Mouse (Mus musculus): Measurements from ENCODE around the gene Tbx10. TPM values are rescaled to one million over a fixed set of nuclear protein-coding genes. Genes with fewer than 3 reads are reported as not detected.

The Tbx10 gene
- total and polyA plus RNA-seq, 3 experiments, result not detected

DNA sequence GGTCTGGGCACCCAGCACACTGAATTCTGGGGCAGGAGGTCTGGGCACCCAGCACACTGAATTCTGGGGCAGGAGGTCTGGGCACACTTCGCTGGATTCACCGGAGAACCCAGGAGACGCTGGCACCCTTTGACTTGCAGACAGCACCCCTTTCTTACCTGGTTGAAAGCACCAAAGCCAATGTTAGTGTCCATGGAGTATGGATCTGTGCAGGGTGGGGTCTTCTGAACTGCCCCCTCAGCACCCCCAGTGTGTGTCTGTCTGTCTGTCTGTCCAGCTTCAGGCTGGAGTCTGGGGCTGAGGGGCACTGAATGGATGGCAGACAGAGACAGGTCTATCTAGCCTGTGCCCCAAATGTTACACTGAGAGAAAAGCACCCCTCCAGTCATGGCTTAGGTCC lies 990 bp upstream of the Tbx10 start:
- Histone ChIP-seq H3K27ac (ENCODE audit: control insufficient read depth, low read depth, low read length) (no peak overlapping the region), H3K4me1 (ENCODE audit: control insufficient read depth in 1 of 2, insufficient read depth in 2 of 2, low read length in 2 of 2) (peaks cover 0 to 6% of the 10 kb centered on the region in 2 experiments; a peak in 2 of 4 replicates), H3K36me3 (ENCODE audit: control insufficient read depth in 1 of 2, insufficient read depth in 2 of 2, low read length in 2 of 2) (no peaks in the 10 kb centered on the region; a peak in 1 of 4 replicates), H3K9me3 (replicated peaks; ENCODE audit: insufficient read depth, low read length) (no peaks in the 10 kb centered on the region), H3K27me3 (ENCODE audit: control insufficient read depth in 1 of 2, insufficient read depth in 2 of 2, low read length in 2 of 2) (peaks cover 3 to 8% of the 10 kb centered on the region in 2 experiments), H3K79me2 (ENCODE audit: control insufficient read depth, insufficient read depth, low read length, poor library complexity) (no peaks in the 10 kb centered on the region), H3K4me3 (ENCODE audit: control insufficient read depth in 1 of 2, insufficient read depth in 1 of 2, low read depth in 2 of 2, low read length in 2 of 2) (no peak overlapping the region), H3K9ac (ENCODE audit: control insufficient read depth, low read depth, low read length, poor library complexity, severe bottlenecking) (no peak overlapping the region)
- DNase-seq (ENCODE audit: low read depth, low spot score), result no peak
- TF ChIP-seq MYB (IDR thresholded peaks at IDR 0.05; ENCODE audit: low read depth, low read length), result no peak
- TF ChIP-seq MXI1 (IDR thresholded peaks at IDR 0.05; ENCODE audit: low read depth, low read length), result no peak
- no peak for TF ChIP-seq ZC3H11A (IDR thresholded peaks at IDR 0.05; ENCODE audit: low read depth, low read length)
- no peak for TF ChIP-seq TCF12 (IDR thresholded peaks at IDR 0.05; ENCODE audit: low read depth, low read length)

DNA sequence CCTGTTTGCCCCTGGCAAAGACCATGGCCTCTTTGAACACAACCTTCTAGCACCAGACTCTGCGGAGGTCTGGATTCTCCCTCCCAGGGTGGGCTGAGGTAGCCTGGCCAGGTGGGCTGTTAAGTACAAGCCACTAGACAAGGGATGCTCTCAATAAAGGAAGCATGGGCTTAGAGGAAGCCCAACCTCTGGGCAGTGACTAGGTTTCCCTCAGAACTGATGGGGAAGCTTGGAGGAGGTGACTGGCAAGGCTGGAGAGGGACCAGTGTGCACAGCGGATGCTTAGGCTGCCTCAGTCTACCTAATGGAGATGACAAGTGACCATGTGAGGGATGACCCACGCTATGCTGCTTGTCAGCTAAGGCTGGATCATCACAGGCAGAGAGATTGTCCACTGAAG lies 586 bp upstream of the Tbx10 start:
- Histone ChIP-seq H3K4me3 (ENCODE audit: control insufficient read depth in 1 of 2, insufficient read depth in 1 of 2, low read depth in 2 of 2, low read length in 2 of 2) (no peak overlapping the region), H3K79me2 (ENCODE audit: control insufficient read depth, insufficient read depth, low read length, poor library complexity) (no peaks in the 10 kb centered on the region), H3K36me3 (ENCODE audit: control insufficient read depth in 1 of 2, insufficient read depth in 2 of 2, low read length in 2 of 2) (no peaks in the 10 kb centered on the region), H3K4me1 (ENCODE audit: control insufficient read depth in 1 of 2, insufficient read depth in 2 of 2, low read length in 2 of 2) (peaks cover 0 to 2% of the 10 kb centered on the region in 2 experiments; a peak in 2 of 4 replicates), H3K9me3 (replicated peaks; ENCODE audit: insufficient read depth, low read length) (no peaks in the 10 kb centered on the region), H3K27me3 (ENCODE audit: control insufficient read depth in 1 of 2, insufficient read depth in 2 of 2, low read length in 2 of 2) (peaks cover 3 to 8% of the 10 kb centered on the region in 2 experiments), H3K9ac (ENCODE audit: control insufficient read depth, low read depth, low read length, poor library complexity, severe bottlenecking) (no peak overlapping the region), H3K27ac (ENCODE audit: control insufficient read depth, low read depth, low read length) (no peak overlapping the region)
- no peak for TF ChIP-seq GATA1 (IDR thresholded peaks at IDR 0.05; ENCODE audit: low read depth, low read length)
- TF ChIP-seq POLR2A (IDR thresholded peaks at IDR 0.05; ENCODE audit: control insufficient read depth in 1 of 2, insufficient read depth in 1 of 2, low read depth in 1 of 2, low read length in 2 of 2, poor library complexity in 1 of 2), result no peak
- no peak for TF ChIP-seq HCFC1 (IDR thresholded peaks at IDR 0.05; ENCODE audit: low read depth, low read length)
- no peak for TF ChIP-seq ZC3H11A (IDR thresholded peaks at IDR 0.05; ENCODE audit: low read depth, low read length)
- TF ChIP-seq MEF2A (IDR thresholded peaks at IDR 0.05; ENCODE audit: extremely low read depth, insufficient replicate concordance, low read depth, low read length, poor library complexity, severe bottlenecking), result no peak
- TF ChIP-seq POLR2AphosphoS5 (IDR thresholded peaks at IDR 0.05; ENCODE audit: borderline replicate concordance, low read depth, low read length), result no peak
- no peak for TF ChIP-seq GABPA (IDR thresholded peaks at IDR 0.05; ENCODE audit: low read depth, low read length)
- TF ChIP-seq JUND (IDR thresholded peaks at IDR 0.05; ENCODE audit: low read depth, low read length), result no peak
- no peak for TF ChIP-seq TAL1 (IDR thresholded peaks at IDR 0.05; ENCODE audit: low read length)
- TF ChIP-seq MYB (IDR thresholded peaks at IDR 0.05; ENCODE audit: low read depth, low read length), result no peak
- TF ChIP-seq RAD21 (IDR thresholded peaks at IDR 0.05; ENCODE audit: low read depth, low read length), result no peak
- TF ChIP-seq SMC3 (IDR thresholded peaks at IDR 0.05; ENCODE audit: low read depth, low read length), result no peak
- TF ChIP-seq UBTF (IDR thresholded peaks at IDR 0.05; ENCODE audit: borderline replicate concordance, insufficient read depth, low read depth, low read length), result no peak
- no peak for TF ChIP-seq MAFK (IDR thresholded peaks at IDR 0.05; ENCODE audit: borderline replicate concordance, low read depth, low read length)
- TF ChIP-seq CHD2 (IDR thresholded peaks at IDR 0.05; ENCODE audit: low read length), result no peak
- TF ChIP-seq ZKSCAN1 (IDR thresholded peaks at IDR 0.05; ENCODE audit: low read depth, low read length), result no peak
- TF ChIP-seq SIN3A (IDR thresholded peaks at IDR 0.05; ENCODE audit: low read length), result no peak
- TF ChIP-seq NELFE (IDR thresholded peaks at IDR 0.05; ENCODE audit: low read depth, low read length), result no peak
- no peak for TF ChIP-seq RCOR1 (IDR thresholded peaks at IDR 0.05; ENCODE audit: low read depth, low read length)
- DNase-seq (ENCODE audit: low read depth, low spot score), result no peak

Measured in MEL (cell line).